Mouse (Mus musculus) kidney, adult 2 months (tissue): ENCODE data around the gene Tubb2b.

Source experiments
- CTCF ChIP-seq: fragments of 200-500 bp; conservative IDR thresholded peaks from 2 replicates; pipeline ENCODE4 v1.5.1; 2011; ENCODE audit warnings: low read depth, mild to moderate bottlenecking, control low read depth, low read length, moderate library complexity, mixed read lengths; ENCODE audit not compliant: insufficient read depth, insufficient read length
- POLR2A ChIP-seq: fragments of 200-500 bp; IDR thresholded peaks from one replicate; pipeline ENCODE4 v1.6.1; 2011; ENCODE audit warnings: low read depth, low read length, control low read depth

GRCm38 (mm10) chr13:34133326-34134071, 3.2 kb upstream of the Tubb2b start:
- no peak for TF ChIP-seq POLR2A
- TF ChIP-seq CTCF: no peak
